Mouse (Mus musculus): Measurements from ENCODE around the gene Zfp93. TPM values are rescaled to one million over a fixed set of nuclear protein-coding genes. Genes with fewer than 3 reads are reported as not detected.

Gene Zfp93
- polyA plus RNA-seq, 1 experiment from 2014 or later, result 8.2 TPM

DNA sequence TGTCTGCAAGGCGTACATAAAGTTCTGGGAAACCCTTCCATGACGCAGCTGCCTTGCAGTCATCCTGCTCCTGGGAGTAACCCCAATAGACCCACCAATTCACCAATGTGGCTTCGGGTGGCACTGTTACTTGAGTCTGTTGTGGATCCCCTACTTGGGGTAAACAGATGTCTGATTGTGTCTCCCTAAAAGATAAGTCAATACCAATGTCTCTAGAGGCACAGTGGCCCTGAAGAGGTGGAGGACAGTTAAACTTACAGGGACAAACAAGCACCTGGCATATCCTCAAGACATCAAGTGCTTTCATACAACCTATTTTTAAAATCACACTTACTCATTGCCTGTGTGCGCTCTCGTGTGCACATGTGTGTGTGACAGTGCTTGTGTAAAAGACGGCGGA, 25.2 kb downstream of the Zfp93 start:
- peaks cover 15% of the 10 kb centered on the region for H3K4me1 ChIP-seq
- no peak for DNase-seq (ENCODE audit: low spot score)
- H3K9me3 ChIP-seq, result peaks cover 10% of the 10 kb centered on the region; the same call in 1 of the 2 replicates
- no peak overlapping the region for H3K4me3 ChIP-seq
- H3K27ac ChIP-seq (replicated peaks), result no peak overlapping the region
- 96% methylated on average over 7 of the region's 7 CpGs for WGBS
- no peaks in the 10 kb centered on the region for H3K27me3 ChIP-seq (replicated peaks; ENCODE audit: low read depth, poor library complexity, severe bottlenecking)
- H3K36me3 ChIP-seq (replicated peaks), result peaks cover 75% of the 10 kb centered on the region

DNA sequence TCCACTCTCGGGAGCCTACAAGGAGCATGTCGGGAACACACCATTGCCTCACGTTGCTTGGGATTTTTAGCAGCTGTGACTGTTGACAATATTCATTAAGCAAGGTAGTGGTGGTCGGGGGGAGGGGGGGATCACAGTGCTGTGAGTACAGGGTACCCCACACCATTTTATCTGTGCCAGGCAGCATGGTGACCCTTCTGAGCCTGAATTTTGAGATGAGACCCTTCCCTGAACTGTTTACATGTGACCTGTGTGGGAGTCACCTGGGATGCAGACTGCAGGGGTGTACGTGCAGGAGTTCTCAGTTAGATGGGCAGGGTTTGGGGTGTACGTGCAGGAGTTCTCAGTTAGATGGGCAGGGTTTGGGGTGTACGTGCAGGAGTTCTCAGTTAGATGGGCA, 26.2 kb downstream of the Zfp93 start:
- 93% methylated on average over 7 of the region's 7 CpGs for WGBS
- no peak for DNase-seq (ENCODE audit: low spot score)
- H3K36me3 ChIP-seq (replicated peaks), result peaks cover 65% of the 10 kb centered on the region

DNA sequence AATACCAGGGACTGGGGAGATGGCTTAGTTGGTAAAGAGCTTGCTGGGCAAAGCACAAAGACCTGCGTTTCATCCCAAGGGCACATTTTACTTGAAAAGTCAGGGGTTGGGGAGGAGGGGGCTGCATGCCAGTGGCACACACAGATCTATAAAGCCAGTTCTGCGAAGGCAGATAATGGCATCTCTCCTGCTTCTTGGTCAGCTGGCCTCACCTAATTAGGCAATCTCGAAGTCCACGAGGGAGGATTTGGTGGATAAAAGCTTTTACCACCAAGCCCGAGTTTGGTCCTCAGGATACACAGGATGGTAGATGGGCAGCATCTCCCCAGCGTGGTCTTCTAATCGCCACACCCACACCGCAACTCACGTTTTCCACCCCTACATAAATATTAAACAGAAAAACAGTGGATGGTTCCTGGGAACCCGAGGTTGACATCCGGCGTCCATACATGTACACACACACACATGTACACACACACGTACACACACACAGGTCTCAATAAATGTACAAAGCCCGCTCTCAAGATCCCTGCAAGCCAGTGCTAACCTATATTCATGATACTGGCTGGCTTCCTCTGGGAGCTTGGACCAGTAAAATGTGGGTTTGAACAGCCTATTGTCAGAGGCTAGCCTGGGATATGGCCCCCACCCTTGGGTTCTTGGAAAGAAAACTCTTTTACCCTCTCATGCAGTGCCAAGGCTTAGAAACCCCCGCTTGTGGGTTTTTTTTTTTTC, 27.3 kb downstream of the Zfp93 start:
- Histone ChIP-seq H3K4me3 (peak overlapping the region; percentile 75), H3K9me3 (no peaks in the 10 kb centered on the region; the same call in 1 of the 2 replicates), H3K4me1 (peaks cover 21% of the 10 kb centered on the region), H3K27me3 (replicated peaks; ENCODE audit: low read depth, poor library complexity, severe bottlenecking) (no peaks in the 10 kb centered on the region), H3K27ac (replicated peaks) (no peak overlapping the region), H3K36me3 (replicated peaks) (peaks cover 65% of the 10 kb centered on the region)
- WGBS, result 89% methylated on average over 15 of the region's 15 CpGs
- DNase-seq (ENCODE audit: low spot score), result no peak

More for the DNA sequence above, 26.2 kb downstream of the Zfp93 start:
- Histone ChIP-seq H3K9me3 (peaks cover 8% of the 10 kb centered on the region; the same call in 1 of the 2 replicates), H3K27me3 (replicated peaks; ENCODE audit: low read depth, poor library complexity, severe bottlenecking) (no peaks in the 10 kb centered on the region), H3K4me1 (peaks cover 21% of the 10 kb centered on the region), H3K4me3 (no peak overlapping the region), H3K27ac (replicated peaks) (no peak overlapping the region)

GRCm38 (mm10) chr7:24298635-24298972, 28.4 kb downstream of the Zfp93 start:
- peaks cover 65% of the 10 kb centered on the region for H3K36me3 ChIP-seq (replicated peaks)
- WGBS, result under 1% methylated on average over 12 of the region's 12 CpGs
- peak overlapping the region; percentile 96 for H3K27ac ChIP-seq (replicated peaks)
- DNase-seq (ENCODE audit: low spot score), result peak; percentile 73
- H3K4me1 ChIP-seq, result peaks cover 21% of the 10 kb centered on the region
- peak overlapping the region; percentile 75 for H3K4me3 ChIP-seq
- no peaks in the 10 kb centered on the region for H3K27me3 ChIP-seq (replicated peaks; ENCODE audit: low read depth, poor library complexity, severe bottlenecking)
- H3K9me3 ChIP-seq, result no peaks in the 10 kb centered on the region; the same call in 1 of the 2 replicates

- H3K4me3 ChIP-seq, result peak overlapping the region; percentile 75
- H3K9me3 ChIP-seq, result no peaks in the 10 kb centered on the region; the same call in 1 of the 2 replicates
- peaks cover 21% of the 10 kb centered on the region for H3K4me1 ChIP-seq
- peak overlapping the region; percentile 96 for H3K27ac ChIP-seq (replicated peaks)
- WGBS, result under 1% methylated on average over 45 of the region's 47 CpGs
- DNase-seq (ENCODE audit: low spot score), result peak; percentile 90
- no peaks in the 10 kb centered on the region for H3K27me3 ChIP-seq (replicated peaks; ENCODE audit: low read depth, poor library complexity, severe bottlenecking)
- H3K36me3 ChIP-seq (replicated peaks), result peaks cover 65% of the 10 kb centered on the region
Observed at GRCm38 (mm10) chr7:24298973-24299708, 28.9 kb downstream of the Zfp93 start.

GRCm38 (mm10) chr7:24299823-24300481, 29.7 kb downstream of the Zfp93 start:
- peak overlapping the region; percentile 96 for H3K27ac ChIP-seq (replicated peaks)
- H3K4me1 ChIP-seq, result peaks cover 21% of the 10 kb centered on the region
- H3K4me3 ChIP-seq, result peak overlapping the region; percentile 75
- H3K9me3 ChIP-seq, result no peaks in the 10 kb centered on the region; the same call in 1 of the 2 replicates
- H3K36me3 ChIP-seq (replicated peaks), result peaks cover 64% of the 10 kb centered on the region
- under 1% methylated on average over 18 of the region's 18 CpGs for WGBS
- peak; percentile 49 for DNase-seq (ENCODE audit: low spot score)
- H3K27me3 ChIP-seq (replicated peaks; ENCODE audit: low read depth, poor library complexity, severe bottlenecking), result no peaks in the 10 kb centered on the region

DNA sequence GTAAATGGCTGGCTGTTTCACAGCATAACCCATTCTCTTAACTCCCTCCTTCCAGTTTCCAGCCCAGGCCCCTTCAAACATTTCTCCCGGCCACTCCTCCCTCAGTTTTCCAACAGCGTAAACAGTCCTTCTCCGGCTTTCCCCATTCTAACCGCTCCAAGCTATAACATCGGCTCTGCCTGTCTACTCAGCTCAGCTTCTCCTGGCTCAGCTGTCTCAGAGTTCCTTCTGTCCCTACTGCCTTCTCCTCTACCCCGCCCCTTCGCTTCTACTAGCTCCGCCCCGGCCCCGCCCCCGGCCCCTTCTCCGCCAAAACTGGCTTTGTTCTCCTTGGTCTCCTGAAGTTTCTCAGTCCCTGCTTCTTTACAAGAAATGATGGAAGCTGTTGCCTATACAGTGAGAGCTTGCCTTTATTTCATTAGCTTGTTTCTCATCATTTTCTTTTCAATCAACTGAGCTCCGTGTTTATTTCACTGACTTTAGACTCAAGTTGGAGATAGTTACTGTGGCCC, 30.6 kb downstream of the Zfp93 start, which contains the start of gene Zfp61:
Zfp61 (minus strand) TSS at position 462 of the 512 bp plus-strand sequence.
- Histone ChIP-seq H3K4me3 (peak within 1 kb of the TSS; percentile 75), H3K9me3 (no peaks in the 10 kb centered on the region), H3K4me1 (peaks cover 21% of the 10 kb centered on the region), H3K27me3 (replicated peaks; ENCODE audit: low read depth, poor library complexity, severe bottlenecking) (no peaks in the 10 kb centered on the region), H3K27ac (replicated peaks) (peak within 1 kb of the TSS; percentile 96), H3K36me3 (replicated peaks) (peaks cover 60% of the 10 kb centered on the region)
- peak; percentile 90 for DNase-seq (ENCODE audit: low spot score)
- under 1% methylated on average over 13 of the region's 13 CpGs for WGBS

- Histone ChIP-seq H3K36me3 (replicated peaks) (peaks cover 27% of the 10 kb centered on the region), H3K27me3 (replicated peaks; ENCODE audit: low read depth, poor library complexity, severe bottlenecking) (no peaks in the 10 kb centered on the region), H3K27ac (replicated peaks) (peak overlapping the region; percentile 93), H3K4me3 (peak overlapping the region; percentile 75), H3K9me3 (no peaks in the 10 kb centered on the region), H3K4me1 (peaks cover 13% of the 10 kb centered on the region)
- DNase-seq (ENCODE audit: low spot score), result no peak
- 33% methylated on average over 29 of the region's 29 CpGs for WGBS
Observed at GRCm38 (mm10) chr7:24315726-24316566, 45.7 kb downstream of the Zfp93 start.

DNA sequence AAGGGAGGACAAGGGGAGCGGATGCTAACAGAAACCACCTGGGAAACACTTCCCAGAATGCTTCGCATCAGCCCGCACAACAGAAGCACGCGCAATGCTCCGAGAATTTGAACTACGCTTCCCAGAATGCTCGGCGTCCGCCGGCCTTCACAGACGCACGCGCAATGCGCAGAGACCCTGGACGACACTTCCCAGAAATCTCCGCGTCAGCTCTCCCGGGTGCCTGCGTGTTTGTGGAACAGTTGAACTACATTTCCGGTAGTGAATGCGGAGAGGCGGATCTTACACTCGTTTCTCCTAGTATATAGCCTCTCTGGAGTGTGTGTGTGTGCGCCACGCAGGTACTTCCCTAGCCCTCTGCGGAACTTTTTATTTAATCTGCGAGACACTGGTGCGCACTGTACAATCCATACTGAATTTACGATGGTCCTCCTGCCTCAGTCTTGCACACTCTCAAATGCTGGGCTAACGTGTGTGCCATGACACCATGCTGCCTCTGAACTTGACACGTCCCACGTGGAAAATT, 46.4 kb downstream of the Zfp93 start, which contains the start of gene Zfp94:
Zfp94 (minus strand) TSS at position 100 of the 526 bp plus-strand sequence.
- H3K27ac ChIP-seq (replicated peaks), result peak within 1 kb of the TSS; percentile 93

DNA sequence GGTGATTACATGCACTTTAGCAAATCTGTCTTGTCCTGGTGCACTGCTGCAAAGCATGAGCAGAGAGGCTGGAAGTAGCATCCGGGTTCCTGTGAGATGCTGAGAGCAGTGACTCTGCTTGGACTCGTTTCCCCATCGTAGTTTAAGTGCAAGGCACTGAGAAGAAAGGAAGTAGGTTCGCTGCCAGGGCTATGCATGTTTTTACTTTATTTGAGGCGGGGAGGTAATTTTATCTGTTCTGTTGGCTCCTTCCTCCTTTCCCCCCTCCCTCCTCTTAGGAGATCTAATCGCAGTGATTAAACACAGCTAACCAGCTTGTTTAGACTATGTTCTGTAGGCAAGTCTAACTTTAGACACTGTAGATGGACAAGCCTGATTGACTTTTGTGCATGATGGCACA, 48.7 kb downstream of the Zfp93 start:
- Histone ChIP-seq H3K27me3 (replicated peaks; ENCODE audit: low read depth, poor library complexity, severe bottlenecking) (no peaks in the 10 kb centered on the region), H3K9me3 (peaks cover 5% of the 10 kb centered on the region), H3K4me3 (no peak overlapping the region), H3K27ac (replicated peaks) (no peak overlapping the region), H3K4me1 (peaks cover 13% of the 10 kb centered on the region), H3K36me3 (replicated peaks) (no peaks in the 10 kb centered on the region)
- DNase-seq (ENCODE audit: low spot score), result no peak
- 68% methylated on average over 6 of the region's 6 CpGs for WGBS

More for the DNA sequence above, 46.4 kb downstream of the Zfp93 start, which contains the start of gene Zfp94:
- DNase-seq (ENCODE audit: low spot score), result peak; percentile 94
- Histone ChIP-seq H3K36me3 (replicated peaks) (peaks cover 20% of the 10 kb centered on the region), H3K9me3 (no peaks in the 10 kb centered on the region), H3K27me3 (replicated peaks; ENCODE audit: low read depth, poor library complexity, severe bottlenecking) (no peaks in the 10 kb centered on the region), H3K4me3 (peak within 1 kb of the TSS; percentile 75), H3K4me1 (peaks cover 13% of the 10 kb centered on the region)
- under 1% methylated on average over 33 of the region's 33 CpGs for WGBS

DNA sequence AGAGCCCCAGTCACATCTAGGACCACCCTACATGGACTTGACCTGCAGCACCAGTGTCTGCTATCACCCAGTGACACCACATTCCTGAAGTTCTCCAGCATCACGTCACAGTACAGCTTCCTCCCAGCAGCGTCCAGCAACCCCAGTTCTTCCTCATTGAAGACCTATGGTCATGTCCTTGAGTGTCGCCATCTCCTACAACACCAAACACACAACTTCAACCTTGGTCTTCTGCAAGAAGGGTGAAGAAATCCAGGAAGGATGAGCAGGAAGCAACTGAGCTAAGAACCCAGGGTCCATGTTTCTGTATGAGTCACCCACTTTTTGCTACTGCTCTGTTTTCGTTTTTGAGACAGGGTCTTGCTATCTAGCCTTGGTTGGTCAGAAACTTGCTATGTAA, 52.4 kb downstream of the Zfp93 start:
- 80% methylated on average over 4 of the region's 4 CpGs for WGBS
- Histone ChIP-seq H3K4me3 (no peak overlapping the region), H3K36me3 (replicated peaks) (no peaks in the 10 kb centered on the region), H3K4me1 (peaks cover 4% of the 10 kb centered on the region; the same call in 1 of the 2 replicates), H3K27ac (replicated peaks) (no peak overlapping the region), H3K27me3 (replicated peaks; ENCODE audit: low read depth, poor library complexity, severe bottlenecking) (no peaks in the 10 kb centered on the region), H3K9me3 (peaks cover 16% of the 10 kb centered on the region)
- no peak for DNase-seq (ENCODE audit: low spot score)
